Mouse (Mus musculus): ENCODE measurements around the gene Naa30.

Gene Naa30

GRCm38 (mm10) chr14:49226471-49226870 lies 54.4 kb downstream of the Naa30 start:
- no peak for DNase-seq (ENCODE audit: low read depth, low spot score)

- DNase-seq (ENCODE audit: low read depth, low spot score), result no peak
Observed at GRCm38 (mm10) chr14:49226986-49227385, 55.0 kb downstream of the Naa30 start.

GRCm38 (mm10) chr14:49231845-49232244 lies 59.8 kb downstream of the Naa30 start:
- DNase-seq (ENCODE audit: low read depth, low spot score), result no peak

- DNase-seq (ENCODE audit: low read depth, low spot score), result peak; percentile 71
Observed at GRCm38 (mm10) chr14:49234788-49235515, 62.9 kb downstream of the Naa30 start.

- peak; percentile 71 for DNase-seq (ENCODE audit: low read depth, low spot score)
Observed at GRCm38 (mm10) chr14:49238206-49238605, 66.2 kb downstream of the Naa30 start.
